Mouse (Mus musculus) liver, postnatal 0 days (tissue): ENCODE results near the gene Cmya5.

Experiments used
- CTCF ChIP-seq: sonication (generic); IDR thresholded peaks from 2 replicates; pipeline ENCODE4 v1.5.1; 2016; ENCODE audit warnings: antibody characterized with exemption, low read depth
- EP300 ChIP-seq: IDR thresholded peaks from 2 replicates; pipeline ENCODE4 v1.6.1; 2016; ENCODE audit warnings: antibody characterized with exemption, low read depth, mild to moderate bottlenecking

DNA sequence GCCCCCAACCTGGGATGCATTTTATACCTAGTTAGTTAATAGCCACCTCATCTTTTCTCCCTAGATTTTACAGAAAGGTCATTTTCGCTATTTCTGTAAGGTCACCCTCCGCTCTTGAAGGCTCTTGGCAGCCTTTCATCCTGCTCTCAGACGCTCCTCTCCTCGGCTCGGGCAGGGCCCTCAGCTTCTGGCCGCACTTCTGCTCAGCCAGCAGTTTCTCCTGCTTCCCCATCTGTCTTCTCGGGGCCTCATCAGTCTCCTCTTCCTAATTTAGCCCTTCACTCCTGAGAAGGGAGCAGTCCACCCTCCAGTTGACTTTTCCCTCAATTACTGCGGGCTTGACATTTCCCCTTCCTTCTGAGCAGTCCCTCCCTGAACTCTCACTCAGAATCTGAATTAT, 131.6 kb downstream of the Cmya5 start:
- no peak for TF ChIP-seq CTCF
- no peak for TF ChIP-seq EP300
